Mouse (Mus musculus): ENCODE measurements at regions not wholly inside any gene's neighbourhood (a gene's known extent, or its start where the extent isn't known, plus 50 kb on each side); places are given as distances from the start of the nearest gene placed in this dataset.

- Histone ChIP-seq H3K27me3 (ENCODE audit: control insufficient read depth, insufficient read depth, low read length) (no peaks in the 10 kb centered on the region; the same call in 1 of the 2 replicates), H3K4me3 (replicated peaks; ENCODE audit: insufficient read depth, low read depth, low read length) (no peak overlapping the region), H3K27ac (ENCODE audit: insufficient read depth, low read length) (no peak overlapping the region), H3K4me1 (ENCODE audit: control insufficient read depth, insufficient read depth, low read length) (no peaks in the 10 kb centered on the region; the same call in 1 of the 2 replicates)
- no peak for DNase-seq
- WGBS = 79% methylated on average over 6 of the region's 6 CpGs
- TF ChIP-seq CTCF (IDR thresholded peaks at IDR 0.05; ENCODE audit: borderline replicate concordance, insufficient read depth, low read depth, low read length) (no peak), POLR2A (IDR thresholded peaks at IDR 0.05; ENCODE audit: borderline replicate concordance, insufficient read depth, low read length) (no peak)
Observed at GRCm38 (mm10) chr16:8176126-8176525, 248.8 kb downstream of the Tmem114 start.

Measured in cerebellum, adult 2 months (tissue).